Mouse (Mus musculus) kidney, adult 2 months (tissue): Measurements from ENCODE around the gene Retnlg.

Experiments used
- CTCF ChIP-seq: fragments of 200-500 bp; conservative IDR thresholded peaks from 2 replicates; pipeline ENCODE4 v1.5.1; 2011; ENCODE audit warnings: low read depth, mild to moderate bottlenecking, control low read depth, low read length, moderate library complexity, mixed read lengths; ENCODE audit not compliant: insufficient read depth, insufficient read length
- POLR2A ChIP-seq: fragments of 200-500 bp; IDR thresholded peaks from one replicate; pipeline ENCODE4 v1.6.1; 2011; ENCODE audit warnings: low read depth, low read length, control low read depth

GRCm38 (mm10) chr16:48868663-48869062 lies 3.8 kb upstream of the Retnlg start:
- TF ChIP-seq CTCF, result no peak
- TF ChIP-seq POLR2A, result no peak
